Mouse (Mus musculus) lung, embryonic 14.5 days (tissue): Measurements from ENCODE around the gene Uba7. TPM values are rescaled to one million over a fixed set of nuclear protein-coding genes. Genes with fewer than 3 reads are reported as not detected.

Experiments used
- ATAC-seq: fragments of 200-750 bp; cut with Nextera tagmentation; 2 replicates; pipeline ENCODE4 v1.8.0; 2017; ENCODE audit warnings: mild to moderate bottlenecking, moderate TSS enrichment, moderate library complexity; ENCODE audit not compliant: insufficient read depth
- DNase-seq: peaks from one replicate; pipeline ENCODE4 v3.0.0-alpha.2; 2015
- H3K27ac ChIP-seq: fragments of 300-500 bp; sonication (generic); 2 replicates; pipeline ENCODE4 v1.5.1; 2014; ENCODE audit warnings: low read depth, mild to moderate bottlenecking, moderate library complexity
- H3K27me3 ChIP-seq: fragments of 300-500 bp; sonication (generic); 2 replicates; pipeline ENCODE4 v1.6.1; 2014; ENCODE audit warnings: low read length, control low read depth; ENCODE audit not compliant: insufficient read depth
- H3K36me3 ChIP-seq: fragments of 300-500 bp; sonication (generic); 2 replicates; pipeline ENCODE4 v1.6.1; 2014; ENCODE audit warnings: control low read depth; ENCODE audit not compliant: insufficient read depth
- H3K4me1 ChIP-seq: fragments of 300-500 bp; sonication (generic); 2 replicates; pipeline ENCODE4 v1.6.1; 2014; ENCODE audit warnings: antibody characterized with exemption, control low read depth; ENCODE audit not compliant: insufficient read depth
- H3K4me2 ChIP-seq: fragments of 300-500 bp; sonication (generic); 2 replicates; pipeline ENCODE4 v1.6.1; 2014; ENCODE audit warnings: mild to moderate bottlenecking
- H3K4me3 ChIP-seq: fragments of 300-500 bp; sonication (generic); 2 replicates; pipeline ENCODE4 v1.5.1; 2014; ENCODE audit warnings: low read depth, low read length
- H3K9ac ChIP-seq: fragments of 300-500 bp; sonication (generic); 2 replicates; pipeline ENCODE4 v1.6.1; 2014
- H3K9me3 ChIP-seq: fragments of 300-500 bp; sonication (generic); 2 replicates; pipeline ENCODE4 v1.6.1; 2016; ENCODE audit warnings: low read depth, low read length, control low read depth
- CTCF ChIP-seq: IDR thresholded peaks from 2 replicates; pipeline ENCODE4 v1.5.1; 2016; ENCODE audit warnings: antibody characterized with exemption, low read depth
- WGBS: fragments of 180-500 bp; shearing (Covaris S2); extraction: QIAGEN DNeasy Blood & Tissue Kit; methylation state at CpG from one replicate; pipeline ENCODE4 v1.1.7; 2014; 5-methylcytosine and 5-hydroxymethylcytosine counted together
- polyA plus RNA-seq: library from polyadenylated mRNA; unstranded; fragments of >200 nt; fragmentation: Nextera tagmentation; extraction: Ambion mirVana; gene quantifications from 2 replicates; pipeline ENCODE4 v1.2.1, GENCODE M21; 2014

The Uba7 gene
- polyA plus RNA-seq, 1 experiment from 2014 or later, result 18.1 TPM

GRCm38 (mm10) chr9:107984052-107984753, 8.9 kb downstream of the Uba7 start:
- no peak for ATAC-seq
- 31% methylated on average over 19 of the region's 19 CpGs for WGBS
- Histone ChIP-seq H3K27me3 (no peaks in the 10 kb centered on the region), H3K36me3 (peaks cover 15% of the 10 kb centered on the region; the same call in 1 of the 2 replicates), H3K4me3 (peak overlapping the region; percentile 54), H3K9me3 (no peaks in the 10 kb centered on the region), H3K27ac (peak overlapping the region; percentile 100), H3K4me2 (peak overlapping the region; percentile 93), H3K4me1 (peaks cover 25% of the 10 kb centered on the region), H3K9ac (peak overlapping the region; percentile 74)
- no peak for TF ChIP-seq CTCF
- DNase-seq, result peak; percentile 40

- H3K4me1 ChIP-seq, result peaks cover 25% of the 10 kb centered on the region
- peak overlapping the region; percentile 54 for H3K4me3 ChIP-seq
- no peak for DNase-seq
- H3K27ac ChIP-seq, result peak overlapping the region; percentile 100
- H3K36me3 ChIP-seq, result peaks cover 15% of the 10 kb centered on the region; the same call in 1 of the 2 replicates
- peak overlapping the region; percentile 74 for H3K9ac ChIP-seq
- TF ChIP-seq CTCF, result no peak
- no peaks in the 10 kb centered on the region for H3K9me3 ChIP-seq
- 25% methylated on average over 9 of the region's 9 CpGs for WGBS
- no peaks in the 10 kb centered on the region for H3K27me3 ChIP-seq
- H3K4me2 ChIP-seq, result peak overlapping the region; percentile 93
- ATAC-seq, result no peak
These were observed 9.4 kb downstream of the Uba7 start for GRCm38 (mm10) chr9:107984754-107985055.

- WGBS, result under 1% methylated on average over 58 of the region's 58 CpGs
- peaks cover 15% of the 10 kb centered on the region; the same call in 1 of the 2 replicates for H3K36me3 ChIP-seq
- peak within 1 kb of the TSS; percentile 54 for H3K4me3 ChIP-seq
- H3K4me2 ChIP-seq, result peak within 1 kb of the TSS; percentile 93
- H3K9ac ChIP-seq, result peak within 1 kb of the TSS; percentile 74
- no peak; the same call in 1 of the 2 replicates for TF ChIP-seq CTCF
- H3K4me1 ChIP-seq, result peaks cover 24% of the 10 kb centered on the region
- no peaks in the 10 kb centered on the region for H3K9me3 ChIP-seq
- DNase-seq, result peak; percentile 94
- peak; percentile 42 for ATAC-seq
- H3K27ac ChIP-seq, result peak within 1 kb of the TSS; percentile 100
- no peaks in the 10 kb centered on the region for H3K27me3 ChIP-seq
These were observed 10.1 kb downstream of the Uba7 start, which contains the start of gene Inka1 for GRCm38 (mm10) chr9:107985131-107986119. TSS of gene Inka1 (minus strand) at chr9:107985879.

GRCm38 (mm10) chr9:107986376-107986775, 11.1 kb downstream of the Uba7 start:
- peaks cover 15% of the 10 kb centered on the region; the same call in 1 of the 2 replicates for H3K36me3 ChIP-seq
- H3K9ac ChIP-seq, result no peak overlapping the region
- H3K27me3 ChIP-seq, result no peaks in the 10 kb centered on the region
- peaks cover 15% of the 10 kb centered on the region for H3K4me1 ChIP-seq
- peak; percentile 97 for TF ChIP-seq CTCF
- WGBS, result 5% methylated on average over 18 of the region's 18 CpGs
- ATAC-seq, result peak; percentile 35; the same call in 1 of the 2 replicates
- H3K27ac ChIP-seq, result peak overlapping the region; percentile 100
- peak; percentile 95 for DNase-seq
- H3K4me3 ChIP-seq, result peak overlapping the region; percentile 54
- no peaks in the 10 kb centered on the region for H3K9me3 ChIP-seq
- peak overlapping the region; percentile 93 for H3K4me2 ChIP-seq

- H3K4me2 ChIP-seq, result no peak overlapping the region
- H3K4me3 ChIP-seq, result no peak overlapping the region
- no peak for DNase-seq
- WGBS, result 70% methylated on average over 3 of the region's 3 CpGs
- no peaks in the 10 kb centered on the region for H3K9me3 ChIP-seq
- peaks cover 9% of the 10 kb centered on the region for H3K4me1 ChIP-seq
- H3K27ac ChIP-seq, result no peak overlapping the region
- no peak for TF ChIP-seq CTCF
- H3K36me3 ChIP-seq, result peaks cover 15% of the 10 kb centered on the region; the same call in 1 of the 2 replicates
- H3K27me3 ChIP-seq, result no peaks in the 10 kb centered on the region
- no peak overlapping the region for H3K9ac ChIP-seq
- no peak for ATAC-seq
These were observed 12.6 kb downstream of the Uba7 start for GRCm38 (mm10) chr9:107987950-107988349.

- no peak within 1 kb of the TSS for H3K9ac ChIP-seq
- H3K4me3 ChIP-seq, result no peak within 1 kb of the TSS
- H3K9me3 ChIP-seq, result no peaks in the 10 kb centered on the region
- no peak within 1 kb of the TSS for H3K4me2 ChIP-seq
- DNase-seq, result no peak
- no peak for ATAC-seq
- no peaks in the 10 kb centered on the region for H3K36me3 ChIP-seq
- H3K4me1 ChIP-seq, result no peaks in the 10 kb centered on the region
- 59% methylated on average over 2 of the region's 2 CpGs for WGBS
- no peak within 1 kb of the TSS for H3K27ac ChIP-seq
- H3K27me3 ChIP-seq, result no peaks in the 10 kb centered on the region
- TF ChIP-seq CTCF, result no peak
These were observed 16.9 kb downstream of the Uba7 start, which contains the start of gene Cdhr4 for GRCm38 (mm10) chr9:107992197-107992596. TSS of gene Cdhr4 (plus strand) at chr9:107992497.
